Mouse (Mus musculus) right cerebral cortex, adult 18-20 months (tissue): Measurements from ENCODE around the gene Wdsub1.

ENCODE experiments used
- DNase-seq: peaks from one replicate; pipeline ENCODE4 v3.0.0; 2022; ENCODE audit warnings: mixed read lengths

Gene Wdsub1

DNA sequence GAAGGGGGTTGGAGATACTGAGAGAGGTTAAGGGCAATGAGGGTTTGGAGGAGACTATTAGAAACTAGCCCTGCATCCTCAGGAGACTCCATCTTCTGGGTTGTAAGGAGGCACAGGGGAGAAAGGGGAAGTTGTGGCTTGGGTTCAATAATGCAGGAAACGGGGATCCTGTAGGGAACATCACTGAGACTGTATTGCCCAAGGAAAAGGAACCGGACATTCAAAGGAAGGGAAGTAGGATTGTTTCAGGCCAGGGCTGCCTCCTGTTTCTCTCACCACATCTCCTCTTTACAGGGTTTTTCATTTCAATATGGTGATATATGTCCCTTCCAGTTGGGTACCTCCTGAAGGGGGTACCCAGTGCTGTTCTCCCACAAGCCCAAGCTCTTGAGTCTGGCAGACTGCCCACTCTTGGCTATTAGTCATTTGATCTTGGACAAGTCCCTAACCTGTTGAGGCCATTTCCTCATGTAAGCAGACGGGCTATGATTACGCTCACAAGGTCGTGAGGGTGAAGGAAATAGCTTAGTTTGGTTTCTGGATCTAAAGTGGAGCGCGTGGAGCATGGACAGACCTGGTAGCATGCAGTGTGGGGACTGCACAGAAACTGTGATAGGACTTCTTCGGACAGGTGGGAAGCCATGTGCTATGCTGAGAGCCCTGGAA lies 79.5 kb downstream of the Wdsub1 start:
- no peak for DNase-seq
